Mouse (Mus musculus): Measurements from ENCODE around the gene Rnf185. TPM values are rescaled to one million over a fixed set of nuclear protein-coding genes. Genes with fewer than 3 reads are reported as not detected.

Gene Rnf185
- polyA plus RNA-seq, 1 experiment from 2014 or later = 31.3 TPM

GRCm38 (mm10) chr11:3431515-3431914 lies 20.6 kb downstream of the Rnf185 start:
- Histone ChIP-seq H3K27ac (replicated peaks in 1 of 2; ENCODE audit: control insufficient read depth in 1 of 2, insufficient read depth in 1 of 2, low read depth in 2 of 2, low read length in 2 of 2) (no peak overlapping the region), H3K9ac (ENCODE audit: low read length) (no peak overlapping the region), H3K4me3 (ENCODE audit: control insufficient read depth in 1 of 2, insufficient read depth in 1 of 2, low read depth in 1 of 2, low read length in 2 of 2) (no peak overlapping the region), H3K36me3 (ENCODE audit: control insufficient read depth, insufficient read depth, low read length) (peaks cover 13% of the 10 kb centered on the region), H3K4me1 (ENCODE audit: control insufficient read depth in 2 of 2, insufficient read depth in 2 of 2, low read length in 2 of 2) (peaks cover 2 to 4% of the 10 kb centered on the region in 2 experiments; a peak in 2 of 4 replicates), H3K27me3 (ENCODE audit: control insufficient read depth, insufficient read depth, low read length) (no peaks in the 10 kb centered on the region), H3K4me2 (ENCODE audit: low read length) (no peak overlapping the region), H3K9me3 (ENCODE audit: control insufficient read depth, low read length) (no peaks in the 10 kb centered on the region)
- WGBS = 86% methylated on average over 3 of the region's 3 CpGs
- ATAC-seq (ENCODE audit: insufficient number of reproducible peaks, insufficient read depth, low FRiP score, low read depth) = no peak

GRCm38 (mm10) chr11:3428632-3429031 lies 23.5 kb downstream of the Rnf185 start:
- 78% methylated on average over 7 of the region's 7 CpGs for WGBS
- H3K9ac ChIP-seq (ENCODE audit: low read length) = no peak overlapping the region
- no peak overlapping the region for H3K4me3 ChIP-seq (ENCODE audit: control insufficient read depth in 1 of 2, insufficient read depth in 1 of 2, low read depth in 1 of 2, low read length in 2 of 2)
- no peak for ATAC-seq (ENCODE audit: insufficient number of reproducible peaks, insufficient read depth, low FRiP score, low read depth)
- no peak overlapping the region for H3K27ac ChIP-seq (replicated peaks in 1 of 2; ENCODE audit: control insufficient read depth in 1 of 2, insufficient read depth in 1 of 2, low read depth in 2 of 2, low read length in 2 of 2)
- H3K36me3 ChIP-seq (ENCODE audit: control insufficient read depth, insufficient read depth, low read length) = peaks cover 41% of the 10 kb centered on the region
- H3K9me3 ChIP-seq (ENCODE audit: control insufficient read depth, low read length) = no peaks in the 10 kb centered on the region
- H3K4me2 ChIP-seq (ENCODE audit: low read length) = no peak overlapping the region
- H3K27me3 ChIP-seq (ENCODE audit: control insufficient read depth, insufficient read depth, low read length) = no peaks in the 10 kb centered on the region
- peaks cover 2 to 4% of the 10 kb centered on the region in 2 experiments; a peak in 2 of 4 replicates for H3K4me1 ChIP-seq (ENCODE audit: control insufficient read depth in 2 of 2, insufficient read depth in 2 of 2, low read length in 2 of 2)

GRCm38 (mm10) chr11:3427697-3428230 lies 24.4 kb downstream of the Rnf185 start:
- WGBS = 77% methylated on average over 3 of the region's 3 CpGs
- no peak for ATAC-seq (ENCODE audit: insufficient number of reproducible peaks, insufficient read depth, low FRiP score, low read depth)
- H3K9ac ChIP-seq (ENCODE audit: low read length) = no peak overlapping the region
- peaks cover 2 to 4% of the 10 kb centered on the region in 2 experiments; a peak in 2 of 4 replicates for H3K4me1 ChIP-seq (ENCODE audit: control insufficient read depth in 2 of 2, insufficient read depth in 2 of 2, low read length in 2 of 2)
- H3K9me3 ChIP-seq (ENCODE audit: control insufficient read depth, low read length) = no peaks in the 10 kb centered on the region
- H3K4me3 ChIP-seq (ENCODE audit: control insufficient read depth in 1 of 2, insufficient read depth in 1 of 2, low read depth in 1 of 2, low read length in 2 of 2) = no peak overlapping the region
- H3K36me3 ChIP-seq (ENCODE audit: control insufficient read depth, insufficient read depth, low read length) = peaks cover 44% of the 10 kb centered on the region
- H3K4me2 ChIP-seq (ENCODE audit: low read length) = no peak overlapping the region
- no peak overlapping the region for H3K27ac ChIP-seq (replicated peaks in 1 of 2; ENCODE audit: control insufficient read depth in 1 of 2, insufficient read depth in 1 of 2, low read depth in 2 of 2, low read length in 2 of 2)
- H3K27me3 ChIP-seq (ENCODE audit: control insufficient read depth, insufficient read depth, low read length) = no peaks in the 10 kb centered on the region

- no peak overlapping the region for H3K4me3 ChIP-seq (ENCODE audit: control insufficient read depth in 1 of 2, insufficient read depth in 1 of 2, low read depth in 1 of 2, low read length in 2 of 2)
- no peak overlapping the region for H3K4me2 ChIP-seq (ENCODE audit: low read length)
- H3K9ac ChIP-seq (ENCODE audit: low read length) = no peak overlapping the region
- WGBS = 80% methylated on average over 4 of the region's 4 CpGs
- no peak overlapping the region for H3K27ac ChIP-seq (replicated peaks in 1 of 2; ENCODE audit: control insufficient read depth in 1 of 2, insufficient read depth in 1 of 2, low read depth in 2 of 2, low read length in 2 of 2)
- no peaks in the 10 kb centered on the region for H3K9me3 ChIP-seq (ENCODE audit: control insufficient read depth, low read length)
- no peak for ATAC-seq (ENCODE audit: insufficient number of reproducible peaks, insufficient read depth, low FRiP score, low read depth)
- no peaks in the 10 kb centered on the region for H3K27me3 ChIP-seq (ENCODE audit: control insufficient read depth, insufficient read depth, low read length)
- no peaks in the 10 kb centered on the region; a peak in 1 of 4 replicates for H3K4me1 ChIP-seq (ENCODE audit: control insufficient read depth in 2 of 2, insufficient read depth in 2 of 2, low read length in 2 of 2)
- H3K36me3 ChIP-seq (ENCODE audit: control insufficient read depth, insufficient read depth, low read length) = peaks cover 59% of the 10 kb centered on the region
These were observed 29.9 kb downstream of the Rnf185 start for GRCm38 (mm10) chr11:3422242-3422641.

GRCm38 (mm10) chr11:3418741-3419140 lies 33.4 kb downstream of the Rnf185 start:
- peaks cover 62% of the 10 kb centered on the region for H3K36me3 ChIP-seq (ENCODE audit: control insufficient read depth, insufficient read depth, low read length)
- no peak overlapping the region for H3K9ac ChIP-seq (ENCODE audit: low read length)
- H3K4me3 ChIP-seq (ENCODE audit: control insufficient read depth in 1 of 2, insufficient read depth in 1 of 2, low read depth in 1 of 2, low read length in 2 of 2) = no peak overlapping the region
- H3K27me3 ChIP-seq (ENCODE audit: control insufficient read depth, insufficient read depth, low read length) = no peaks in the 10 kb centered on the region
- H3K4me2 ChIP-seq (ENCODE audit: low read length) = no peak overlapping the region
- no peaks in the 10 kb centered on the region; a peak in 1 of 4 replicates for H3K4me1 ChIP-seq (ENCODE audit: control insufficient read depth in 2 of 2, insufficient read depth in 2 of 2, low read length in 2 of 2)
- H3K9me3 ChIP-seq (ENCODE audit: control insufficient read depth, low read length) = no peaks in the 10 kb centered on the region
- 53% methylated on average over 4 of the region's 4 CpGs for WGBS
- peak overlapping the region; percentile 74 to 76 for H3K27ac ChIP-seq (replicated peaks in 1 of 2; ENCODE audit: control insufficient read depth in 1 of 2, insufficient read depth in 1 of 2, low read depth in 2 of 2, low read length in 2 of 2)
- ATAC-seq (ENCODE audit: insufficient number of reproducible peaks, insufficient read depth, low FRiP score, low read depth) = 0 out of 2 replicates have a peak, but pooled peaks have one; percentile 39

- no peak overlapping the region for H3K9ac ChIP-seq (ENCODE audit: low read length)
- no peak for ATAC-seq (ENCODE audit: insufficient number of reproducible peaks, insufficient read depth, low FRiP score, low read depth)
- no peaks in the 10 kb centered on the region; a peak in 1 of 4 replicates for H3K4me1 ChIP-seq (ENCODE audit: control insufficient read depth in 2 of 2, insufficient read depth in 2 of 2, low read length in 2 of 2)
- no peaks in the 10 kb centered on the region for H3K27me3 ChIP-seq (ENCODE audit: control insufficient read depth, insufficient read depth, low read length)
- no peak overlapping the region for H3K4me3 ChIP-seq (ENCODE audit: control insufficient read depth in 1 of 2, insufficient read depth in 1 of 2, low read depth in 1 of 2, low read length in 2 of 2)
- H3K4me2 ChIP-seq (ENCODE audit: low read length) = no peak overlapping the region
- H3K9me3 ChIP-seq (ENCODE audit: control insufficient read depth, low read length) = no peaks in the 10 kb centered on the region
- no peak overlapping the region for H3K27ac ChIP-seq (replicated peaks in 1 of 2; ENCODE audit: control insufficient read depth in 1 of 2, insufficient read depth in 1 of 2, low read depth in 2 of 2, low read length in 2 of 2)
- H3K36me3 ChIP-seq (ENCODE audit: control insufficient read depth, insufficient read depth, low read length) = peaks cover 60% of the 10 kb centered on the region
- 81% methylated on average over 6 of the region's 6 CpGs for WGBS
These were observed 34.4 kb downstream of the Rnf185 start for GRCm38 (mm10) chr11:3417795-3418194.

GRCm38 (mm10) chr11:3416399-3416798 lies 35.8 kb downstream of the Rnf185 start:
- ATAC-seq (ENCODE audit: insufficient number of reproducible peaks, insufficient read depth, low FRiP score, low read depth) = no peak
- Histone ChIP-seq H3K36me3 (ENCODE audit: control insufficient read depth, insufficient read depth, low read length) (peaks cover 60% of the 10 kb centered on the region), H3K4me3 (ENCODE audit: control insufficient read depth in 1 of 2, insufficient read depth in 1 of 2, low read depth in 1 of 2, low read length in 2 of 2) (no peak overlapping the region), H3K9ac (ENCODE audit: low read length) (no peak overlapping the region), H3K9me3 (ENCODE audit: control insufficient read depth, low read length) (no peaks in the 10 kb centered on the region), H3K27ac (replicated peaks in 1 of 2; ENCODE audit: control insufficient read depth in 1 of 2, insufficient read depth in 1 of 2, low read depth in 2 of 2, low read length in 2 of 2) (no peak overlapping the region), H3K4me2 (ENCODE audit: low read length) (no peak overlapping the region), H3K4me1 (ENCODE audit: control insufficient read depth in 2 of 2, insufficient read depth in 2 of 2, low read length in 2 of 2) (no peaks in the 10 kb centered on the region; a peak in 1 of 4 replicates), H3K27me3 (ENCODE audit: control insufficient read depth, insufficient read depth, low read length) (no peaks in the 10 kb centered on the region)
- 88% methylated on average over 3 of the region's 3 CpGs for WGBS

GRCm38 (mm10) chr11:3412111-3412510 lies 40.1 kb downstream of the Rnf185 start:
- Histone ChIP-seq H3K27me3 (ENCODE audit: control insufficient read depth, insufficient read depth, low read length) (no peaks in the 10 kb centered on the region), H3K9me3 (ENCODE audit: control insufficient read depth, low read length) (no peaks in the 10 kb centered on the region), H3K4me1 (ENCODE audit: control insufficient read depth in 2 of 2, insufficient read depth in 2 of 2, low read length in 2 of 2) (peaks cover 2 to 10% of the 10 kb centered on the region in 2 experiments), H3K27ac (replicated peaks in 1 of 2; ENCODE audit: control insufficient read depth in 1 of 2, insufficient read depth in 1 of 2, low read depth in 2 of 2, low read length in 2 of 2) (no peak overlapping the region), H3K4me3 (ENCODE audit: control insufficient read depth in 1 of 2, insufficient read depth in 1 of 2, low read depth in 1 of 2, low read length in 2 of 2) (no peak overlapping the region), H3K36me3 (ENCODE audit: control insufficient read depth, insufficient read depth, low read length) (peaks cover 33% of the 10 kb centered on the region), H3K9ac (ENCODE audit: low read length) (no peak overlapping the region), H3K4me2 (ENCODE audit: low read length) (no peak overlapping the region)
- 79% methylated on average over 3 of the region's 3 CpGs for WGBS
- ATAC-seq (ENCODE audit: insufficient number of reproducible peaks, insufficient read depth, low FRiP score, low read depth) = no peak
